Mouse (Mus musculus): ENCODE data around the gene Hyal2.

The Hyal2 gene

DNA sequence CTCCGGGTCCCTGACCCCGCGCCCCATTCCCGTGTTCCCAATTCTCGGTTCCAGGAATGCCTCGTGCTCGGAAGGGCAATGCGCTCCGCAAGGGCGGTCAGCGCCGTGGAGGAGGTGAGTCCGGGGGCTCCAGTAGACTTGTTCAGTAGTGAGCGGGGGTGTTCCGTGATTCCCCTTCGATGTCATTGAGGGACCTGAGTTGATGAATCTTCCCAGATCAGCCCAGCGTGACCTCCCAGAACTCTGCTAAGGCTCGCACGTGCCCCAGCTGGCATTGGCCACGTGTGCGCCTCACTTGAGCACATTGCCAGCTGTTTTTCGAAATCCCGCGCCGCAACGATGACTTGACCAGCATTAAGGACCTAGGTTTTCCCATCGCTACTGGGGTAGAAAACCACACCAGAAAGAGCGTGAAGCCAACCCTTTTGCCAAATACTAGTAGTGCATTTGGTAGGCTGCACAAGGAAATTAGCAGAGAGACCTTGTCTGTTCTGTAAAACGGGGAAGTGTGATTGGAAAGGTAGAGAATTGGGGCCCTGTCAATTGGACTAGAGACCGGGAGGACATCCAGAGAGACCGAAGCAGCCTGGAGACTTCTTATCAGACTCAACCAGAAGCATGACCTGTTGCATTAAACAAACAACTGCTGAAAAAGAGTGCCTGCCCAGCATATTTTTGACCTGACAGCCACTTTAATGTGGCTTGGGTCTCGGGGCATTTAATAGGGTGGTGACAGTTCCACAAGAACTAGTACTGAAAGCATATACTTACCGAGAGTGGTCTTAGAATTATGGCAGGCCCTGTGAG, 20.3 kb downstream of the Hyal2 start:
- 4% methylated on average over 33 of the region's 33 CpGs for WGBS

DNA sequence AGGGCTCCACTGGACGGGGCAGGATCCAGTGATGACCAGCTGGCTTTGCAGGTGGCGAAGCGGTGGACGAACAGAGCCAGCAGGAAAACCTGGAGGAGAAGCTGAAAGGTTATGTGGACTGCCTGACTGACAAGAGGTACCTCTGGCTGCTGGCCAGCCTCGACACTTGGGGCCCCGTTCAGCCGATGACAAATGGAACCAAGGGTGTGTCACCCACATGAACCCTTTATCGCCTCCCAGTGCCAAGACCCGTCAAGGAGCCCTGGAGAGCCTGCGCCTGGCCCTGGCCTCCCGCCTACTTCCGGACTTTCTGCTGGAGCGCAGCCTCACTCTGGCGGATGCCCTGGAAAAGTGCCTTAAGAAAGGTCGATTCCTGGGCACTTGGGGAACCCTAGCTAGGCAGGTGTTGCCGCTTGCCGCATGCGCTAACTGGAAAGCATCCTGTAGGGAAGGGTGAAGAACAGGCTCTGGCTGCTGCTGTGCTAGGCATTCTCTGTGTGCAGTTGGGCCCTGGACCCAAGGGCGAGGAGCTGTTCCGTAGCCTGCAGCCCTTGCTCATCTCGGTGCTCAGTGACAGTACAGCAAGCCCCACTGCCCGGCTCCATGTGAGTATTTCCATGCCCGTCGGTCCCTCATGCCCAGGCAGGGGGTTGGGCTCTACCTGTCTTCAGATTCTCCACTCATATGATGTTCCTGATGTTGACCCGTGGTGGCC, 22.5 kb downstream of the Hyal2 start:
- 88% methylated on average over 25 of the region's 25 CpGs for WGBS

DNA sequence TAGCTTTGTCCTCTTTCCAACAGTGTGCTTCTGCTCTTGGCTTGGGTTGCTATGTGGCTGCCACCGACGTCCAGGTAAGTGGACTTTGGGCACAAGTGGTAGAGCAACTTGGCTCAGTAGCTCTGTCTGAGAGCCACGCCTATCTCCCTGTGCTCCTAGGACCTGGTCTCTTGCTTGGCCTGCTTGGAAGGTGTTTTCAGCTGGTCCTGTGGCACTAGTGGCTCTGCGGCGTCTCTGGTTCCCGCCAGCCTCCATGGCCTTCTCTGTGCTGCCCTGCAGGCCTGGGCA, 23.0 kb downstream of the Hyal2 start:
- 95% methylated on average over 6 of the region's 6 CpGs for WGBS

DNA sequence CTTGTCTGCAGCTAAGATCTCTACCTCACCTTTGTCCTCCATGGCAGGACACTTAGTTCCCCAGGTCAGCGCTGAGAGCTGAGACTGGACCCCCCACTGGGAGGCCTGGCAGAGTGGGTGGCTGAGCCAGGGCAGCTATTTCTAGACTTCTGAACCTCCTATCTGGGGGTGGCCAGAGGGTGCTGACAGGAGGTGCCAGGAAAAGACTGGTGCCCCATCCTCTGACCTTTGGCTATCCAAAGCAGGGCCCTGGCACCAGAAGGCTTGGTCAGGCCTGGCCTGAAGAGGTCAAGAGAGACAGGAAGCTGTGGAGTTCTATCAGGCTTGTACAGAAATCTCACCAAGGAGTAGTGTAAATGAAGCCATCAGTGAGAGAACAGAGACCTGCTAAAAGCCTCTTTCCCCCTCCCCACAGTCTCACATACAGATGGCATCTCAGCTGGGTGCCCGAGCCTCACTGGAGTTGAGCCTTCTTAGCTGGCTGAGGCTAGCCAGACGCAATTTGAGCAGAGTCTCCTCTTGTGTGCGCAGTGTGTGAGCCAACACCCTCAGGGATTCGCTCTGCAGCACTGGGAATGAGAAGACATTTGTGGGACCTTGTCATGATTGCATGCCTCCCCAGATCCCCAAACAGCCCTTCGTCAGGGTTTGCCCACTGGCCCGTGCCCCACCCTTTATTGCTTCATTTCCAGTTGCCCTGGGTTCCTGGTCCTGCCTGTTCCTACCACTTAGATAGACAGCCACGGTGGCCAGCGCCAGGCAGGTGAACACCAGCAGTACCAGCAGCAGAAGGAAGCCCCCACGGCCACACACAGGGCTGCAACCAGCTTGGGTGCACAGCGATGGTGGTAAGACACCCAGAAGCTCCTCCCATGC, 25.6 kb downstream of the Hyal2 start:
- 87% methylated on average over 11 of the region's 11 CpGs for WGBS

DNA sequence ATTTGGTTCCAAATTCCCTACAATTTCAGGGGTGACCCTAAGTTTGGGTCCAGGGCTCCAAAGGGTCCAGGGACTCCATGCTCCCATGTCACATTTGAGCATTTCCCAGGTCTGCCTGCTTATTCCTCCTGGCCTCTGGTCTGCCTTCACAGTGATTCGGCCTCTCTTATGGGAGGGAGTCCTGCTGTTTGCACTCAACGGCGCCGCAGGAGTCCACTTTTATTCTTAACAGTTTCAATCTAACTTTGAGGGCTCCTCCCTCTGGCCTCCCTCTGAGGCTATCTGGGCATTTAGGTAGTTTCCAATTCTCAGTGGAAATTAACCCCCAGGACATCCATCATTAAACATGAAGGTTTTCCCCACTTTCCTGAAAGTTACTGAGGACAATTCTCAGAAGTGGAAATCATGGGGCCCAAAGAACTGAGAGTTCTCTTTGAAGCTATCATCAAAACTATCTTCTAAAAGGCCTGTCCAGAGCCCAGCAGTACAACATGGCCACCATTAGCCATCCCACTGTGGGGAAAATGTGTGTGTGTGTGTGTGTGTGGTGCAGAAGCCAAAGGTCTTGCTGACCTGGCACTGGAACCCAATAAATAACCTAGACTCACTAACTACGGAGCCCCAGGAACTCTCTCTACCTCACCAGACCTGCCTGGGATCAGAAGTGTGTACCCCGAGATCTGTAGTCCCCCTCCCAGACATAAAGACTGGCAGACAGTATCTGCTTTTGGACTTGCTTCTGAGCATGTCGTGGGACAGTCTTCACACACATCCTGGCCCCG, 26.7 kb downstream of the Hyal2 start:
- WGBS, result 80% methylated on average over 8 of the region's 8 CpGs

DNA sequence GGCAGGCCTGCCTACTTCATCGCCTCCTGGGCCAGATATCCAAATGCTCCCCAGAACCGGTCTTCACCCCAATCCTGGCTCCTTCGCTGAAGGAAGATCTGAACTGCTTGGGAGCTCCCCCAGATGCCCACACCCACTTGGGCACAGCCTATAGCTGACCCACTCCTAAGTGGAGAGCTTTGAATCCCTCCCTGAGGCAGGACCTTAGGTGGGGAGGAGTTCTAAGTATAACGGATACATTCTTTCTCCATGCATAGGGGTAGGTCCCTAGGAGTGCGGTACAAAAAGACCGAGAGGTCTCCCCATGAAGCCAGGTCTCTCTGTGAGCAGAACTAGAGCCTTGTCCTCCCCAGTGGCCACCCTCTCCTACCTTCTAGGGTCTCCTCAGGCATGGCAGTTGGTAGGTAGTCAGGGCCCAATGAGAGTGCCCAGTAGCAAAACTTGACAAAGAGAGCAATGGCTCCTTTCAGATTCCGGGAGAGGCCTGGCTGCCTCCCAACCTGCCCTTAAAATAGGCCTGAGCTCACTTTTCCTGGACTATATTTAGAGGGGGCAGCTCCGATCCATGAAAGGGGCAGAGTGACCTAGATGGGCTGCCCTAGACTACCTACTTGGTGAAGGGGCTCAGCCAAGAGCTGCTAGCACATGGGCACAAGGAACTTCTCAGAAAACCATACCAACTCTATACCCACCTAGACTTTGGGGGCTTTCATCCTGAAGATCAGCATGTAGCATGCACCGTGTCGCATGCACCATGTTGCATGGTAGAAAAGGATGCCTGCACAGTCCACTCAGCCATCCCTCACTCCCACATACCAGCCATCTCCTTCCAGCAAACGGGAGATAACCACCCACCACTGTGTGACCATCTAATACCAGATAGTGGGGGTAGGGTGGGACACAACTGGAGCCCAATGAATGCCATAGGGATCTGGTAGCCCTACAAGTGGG, 29.1 kb downstream of the Hyal2 start:
- 77% methylated on average over 11 of the region's 11 CpGs for WGBS

DNA sequence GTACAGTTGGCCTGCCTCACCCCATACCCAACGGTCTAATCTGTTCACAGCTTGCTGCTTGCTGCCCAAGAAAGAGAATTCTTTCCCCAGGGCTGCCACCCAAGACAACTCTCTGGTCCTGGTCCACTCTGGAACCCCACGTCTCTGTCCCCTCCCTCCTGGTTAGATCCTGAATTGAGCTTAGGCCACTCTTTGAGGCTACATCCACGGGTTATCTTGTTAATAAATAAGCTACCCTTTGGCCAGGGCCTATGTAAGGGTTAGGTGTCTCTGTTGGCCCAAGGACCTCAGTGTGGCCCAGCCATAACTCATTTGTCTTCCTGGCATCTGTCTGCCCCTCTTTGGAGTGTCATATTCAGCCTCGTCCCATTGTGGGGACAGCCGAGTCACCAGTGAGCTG, 30.6 kb downstream of the Hyal2 start:
- WGBS, result 87% methylated on average over 5 of the region's 5 CpGs

DNA sequence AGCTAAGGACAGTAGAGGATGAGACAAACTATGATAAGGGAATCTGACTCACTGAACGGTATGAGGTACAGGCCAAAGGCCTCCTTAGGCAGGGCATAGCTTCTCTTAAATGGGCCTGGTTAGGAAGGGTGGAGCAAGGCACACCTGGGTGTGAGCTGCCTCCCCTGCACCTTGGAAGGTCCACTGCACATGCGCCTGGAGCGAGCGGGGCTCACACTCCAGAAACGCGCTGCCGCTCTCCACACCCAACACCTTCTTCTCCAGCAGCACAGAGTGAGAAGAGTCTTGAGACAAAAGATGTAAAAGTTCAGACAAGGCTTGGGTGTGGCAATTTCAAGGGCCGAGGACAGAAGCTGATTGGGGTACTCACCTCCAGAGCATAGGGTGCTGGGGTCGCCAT, 31.7 kb downstream of the Hyal2 start:
- 93% methylated on average over 9 of the region's 9 CpGs for WGBS

DNA sequence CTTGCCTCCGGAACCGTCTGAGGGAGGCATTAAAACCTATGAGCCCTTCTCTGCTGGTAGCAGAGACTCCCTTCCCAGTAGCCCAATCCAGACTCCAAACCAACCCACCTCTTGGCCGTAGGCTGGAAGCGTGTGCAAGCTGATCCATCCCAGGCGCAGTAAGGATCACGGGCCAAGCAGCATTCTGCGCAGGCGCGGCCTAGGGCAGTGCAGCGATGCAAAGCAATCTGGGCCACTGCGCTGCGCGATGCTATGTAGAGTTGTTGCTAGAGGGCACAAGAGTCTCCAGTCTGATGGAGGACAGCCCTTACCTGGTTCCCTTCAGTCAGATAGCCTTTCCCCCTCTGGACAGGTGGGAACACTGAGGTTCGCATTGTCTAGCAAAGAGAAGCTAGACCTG, 32.1 kb downstream of the Hyal2 start:
- 84% methylated on average over 14 of the region's 14 CpGs for WGBS

DNA sequence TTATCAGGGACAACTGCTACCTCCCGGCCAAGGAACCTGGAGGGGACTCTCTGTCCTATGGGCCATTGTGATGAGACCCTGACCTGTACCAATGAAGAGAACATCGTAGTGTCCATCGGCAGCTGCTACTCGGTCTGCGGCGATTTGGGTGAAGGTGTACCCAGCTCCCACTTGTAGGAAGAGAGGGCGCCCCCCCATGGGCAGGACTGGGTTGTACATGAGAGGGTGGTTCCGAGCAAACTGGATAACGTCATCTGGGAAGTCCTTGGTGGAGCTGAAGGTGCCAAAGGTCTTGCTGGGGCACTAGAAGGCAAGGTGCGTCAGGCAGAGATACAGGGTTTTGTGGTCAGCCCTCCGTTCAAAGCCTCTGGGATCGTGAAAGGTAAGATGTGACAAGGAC, 33.0 kb downstream of the Hyal2 start:
- 80% methylated on average over 12 of the region's 12 CpGs for WGBS

DNA sequence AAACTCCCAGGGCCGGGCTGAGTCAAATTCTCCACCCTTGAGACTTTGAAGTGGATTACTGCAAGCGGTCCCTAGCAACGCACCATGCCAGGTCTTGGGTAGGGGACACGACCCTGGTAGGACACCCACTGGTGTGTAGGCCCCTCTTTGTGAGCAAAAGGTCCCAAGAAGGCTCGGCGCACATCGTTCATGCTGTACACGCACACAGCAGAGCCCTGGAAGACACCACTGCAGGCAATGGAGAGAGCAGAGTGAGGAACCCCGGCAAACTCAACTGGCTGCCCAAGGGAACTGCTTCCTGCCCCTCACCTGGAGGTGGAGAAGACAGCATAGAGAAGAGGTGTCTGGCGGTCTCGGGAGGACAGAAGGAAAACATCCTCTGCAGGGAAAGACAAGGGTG, 33.5 kb downstream of the Hyal2 start:
- WGBS, result 84% methylated on average over 11 of the region's 11 CpGs

DNA sequence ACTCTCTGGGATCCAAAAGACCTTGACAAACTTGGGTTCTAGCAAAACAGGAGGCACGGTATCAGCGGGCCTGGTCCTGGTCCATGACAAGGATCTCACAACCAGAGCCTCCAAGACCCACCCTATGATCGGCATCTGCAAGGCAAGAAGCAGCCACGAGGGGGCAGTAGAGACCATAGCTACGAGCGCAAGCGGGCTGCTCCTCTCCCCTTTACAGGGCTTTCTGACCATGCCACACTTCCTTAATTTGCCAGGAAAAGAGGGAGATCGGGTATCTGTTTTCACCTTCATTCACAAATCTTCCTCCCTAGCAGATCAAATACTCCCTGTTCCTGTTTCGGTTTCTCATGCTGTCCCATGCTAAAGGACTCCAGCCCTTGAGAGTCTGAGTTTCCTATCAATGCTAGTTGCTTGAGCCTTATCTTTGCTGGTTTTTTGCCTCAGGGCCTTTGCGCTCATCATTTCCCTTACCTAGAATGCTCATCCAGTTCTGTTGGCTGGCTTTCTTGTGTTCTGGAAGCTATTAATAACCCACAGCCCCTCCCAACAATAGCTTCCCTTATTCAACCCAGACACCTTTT, 34.4 kb downstream of the Hyal2 start:
- 8% methylated on average over 10 of the region's 10 CpGs for WGBS

DNA sequence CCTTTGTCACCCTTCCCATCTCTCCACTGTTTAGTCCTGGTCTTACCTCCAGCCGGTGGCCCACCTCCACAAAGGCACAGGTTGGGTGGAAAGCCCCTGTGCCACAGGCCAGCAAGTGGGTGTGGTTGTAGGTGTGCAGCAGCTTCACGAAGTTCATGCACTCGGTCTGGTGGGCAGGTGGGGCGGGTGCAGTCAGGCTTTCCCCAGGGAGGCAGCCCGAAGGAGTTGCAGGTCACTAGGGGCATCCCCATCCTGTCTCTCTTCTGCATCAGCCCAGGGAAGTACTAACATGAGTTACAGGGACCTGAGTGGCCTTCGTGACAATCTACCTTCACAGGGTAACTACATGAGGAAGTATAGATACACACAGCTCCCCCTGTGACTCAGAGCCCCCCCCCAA, 35.5 kb downstream of the Hyal2 start:
- WGBS, result 88% methylated on average over 6 of the region's 6 CpGs

DNA sequence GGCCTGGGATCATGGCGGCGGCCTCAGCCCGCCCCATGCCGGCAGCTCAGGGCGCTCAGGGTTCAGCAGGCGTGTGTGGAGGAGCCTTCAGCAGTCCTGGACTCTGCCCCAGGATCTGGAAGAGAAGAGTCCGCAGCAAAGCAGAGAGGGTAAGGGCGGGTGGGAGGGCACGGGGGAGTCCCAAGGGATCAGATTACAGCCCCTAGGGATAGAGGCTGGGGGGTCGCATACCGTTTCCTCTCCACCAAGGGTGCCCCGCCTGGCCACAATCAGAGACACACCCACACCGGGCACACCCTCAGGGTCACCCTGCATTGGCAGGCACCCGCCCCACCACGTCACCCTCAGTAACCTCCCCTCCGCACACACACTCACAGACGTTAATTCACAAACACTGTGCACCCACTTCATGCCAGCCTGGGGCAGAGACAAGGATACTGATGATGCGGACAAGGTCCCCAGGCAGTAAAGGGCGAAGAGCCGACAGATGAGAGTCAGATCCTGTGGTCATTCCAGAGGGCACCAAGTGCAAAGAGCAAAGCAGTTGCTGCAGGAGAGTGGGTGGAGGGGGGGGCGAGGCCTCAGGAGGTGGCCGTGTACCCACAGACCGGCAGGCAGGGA, 37.4 kb downstream of the Hyal2 start:
- WGBS, result 74% methylated on average over 23 of the region's 23 CpGs

DNA sequence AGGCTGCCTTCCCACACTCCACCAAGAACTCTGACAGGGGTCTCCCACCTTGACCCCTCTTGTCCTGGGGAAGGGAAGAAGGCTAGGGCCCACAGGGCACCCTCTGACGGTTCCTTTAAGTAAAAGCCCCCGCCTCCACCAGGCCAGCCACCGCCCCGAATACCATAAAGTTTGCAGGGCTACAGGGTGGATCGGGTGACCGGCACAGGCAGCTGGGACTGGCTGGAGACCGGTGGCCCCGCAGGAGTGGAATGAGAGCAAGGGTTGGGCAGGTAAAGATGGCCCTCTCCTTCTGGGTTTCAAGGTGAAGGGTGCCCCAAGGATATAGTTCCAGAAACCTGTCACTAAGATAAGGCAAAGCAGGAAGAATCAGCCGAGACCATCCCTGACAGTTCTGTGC, 38.8 kb downstream of the Hyal2 start:
- 67% methylated on average over 9 of the region's 9 CpGs for WGBS

DNA sequence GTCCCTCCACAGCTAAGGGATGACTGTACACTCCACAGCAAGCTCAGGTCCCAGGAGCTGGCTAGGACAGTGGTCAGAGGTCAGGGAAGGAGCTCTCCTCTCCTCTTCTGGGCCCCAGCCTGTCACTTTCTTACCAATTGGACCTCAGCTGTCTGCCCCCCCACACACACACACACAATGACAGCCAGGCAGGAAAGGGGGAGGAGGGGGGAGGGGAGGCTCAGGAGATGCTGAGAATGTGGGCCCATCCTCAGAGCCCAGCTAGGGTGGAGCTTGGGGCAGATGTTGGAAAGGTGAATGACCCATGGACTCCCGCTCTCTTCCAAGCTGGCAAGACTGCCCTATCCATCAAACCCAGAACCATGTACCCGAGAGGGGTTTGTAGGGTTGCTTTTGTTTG, 39.3 kb downstream of the Hyal2 start:
- WGBS, result 95% methylated on average over 2 of the region's 2 CpGs

DNA sequence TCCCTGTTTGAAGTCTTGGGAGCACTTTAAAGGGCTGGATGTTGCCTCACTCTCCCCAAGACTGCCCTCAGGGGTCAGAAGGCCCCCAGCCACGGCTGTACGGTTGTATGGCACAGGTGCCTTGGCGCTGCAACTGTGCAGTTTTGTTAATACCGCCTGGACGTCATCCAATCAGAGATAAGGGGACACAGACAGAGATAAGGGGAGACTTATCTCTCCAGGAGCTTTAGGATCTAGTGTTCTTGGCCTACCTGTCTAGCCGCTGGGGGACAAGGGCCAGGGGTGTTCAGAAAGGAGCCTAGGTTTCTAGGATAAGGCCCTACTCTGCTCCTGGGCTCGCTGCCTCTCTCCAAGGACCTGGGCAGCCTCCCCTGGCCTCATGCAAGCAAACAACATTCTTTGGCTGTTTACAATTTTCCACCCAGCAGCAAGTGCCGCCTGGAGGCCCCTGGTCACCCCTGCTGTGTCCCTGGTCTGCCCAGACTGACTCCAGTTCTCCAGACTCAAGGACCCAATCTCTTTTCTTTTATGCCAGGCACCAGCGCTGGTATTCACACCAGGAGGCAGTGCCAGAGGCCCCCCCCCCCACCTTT, 40.0 kb downstream of the Hyal2 start:
- 76% methylated on average over 9 of the region's 9 CpGs for WGBS

DNA sequence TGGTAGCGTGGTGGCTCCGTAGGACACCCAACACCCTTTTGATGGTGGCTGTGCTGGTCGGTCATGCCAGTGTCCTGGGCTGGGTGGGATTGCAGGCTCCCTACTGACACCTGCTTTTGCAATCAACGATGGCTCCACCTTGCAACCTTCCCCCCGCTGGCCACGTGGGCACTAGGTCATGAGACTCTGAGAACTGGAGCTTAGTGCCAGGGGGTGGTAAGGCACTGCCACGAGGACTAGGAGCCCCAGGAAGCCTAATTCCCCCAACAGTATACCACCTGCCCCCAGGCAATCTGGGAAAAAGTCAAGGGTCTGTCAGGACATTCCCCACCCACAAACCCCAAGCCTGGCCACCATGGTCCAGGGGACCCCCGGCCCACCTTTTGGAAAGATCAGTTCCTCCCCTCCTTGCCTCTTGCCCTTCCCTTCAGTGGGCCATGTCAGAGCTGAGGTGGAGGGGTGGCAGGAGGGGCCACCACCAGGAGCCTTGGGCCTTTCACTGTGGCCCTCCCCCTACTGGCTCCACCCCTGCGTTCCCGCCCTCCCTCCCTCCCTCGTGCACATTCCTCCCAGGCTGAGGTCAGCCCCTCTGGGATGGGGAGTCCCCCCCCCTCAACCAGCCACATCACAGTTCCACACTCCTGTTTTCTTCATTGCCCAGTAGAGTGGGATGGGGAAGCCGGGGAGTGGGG, 41.1 kb downstream of the Hyal2 start, which contains the start of gene Sema3b:
TSS of gene Sema3b (minus strand) at position 489 of the 692 bp plus-strand sequence.
- 53% methylated on average over 12 of the region's 12 CpGs for WGBS

DNA sequence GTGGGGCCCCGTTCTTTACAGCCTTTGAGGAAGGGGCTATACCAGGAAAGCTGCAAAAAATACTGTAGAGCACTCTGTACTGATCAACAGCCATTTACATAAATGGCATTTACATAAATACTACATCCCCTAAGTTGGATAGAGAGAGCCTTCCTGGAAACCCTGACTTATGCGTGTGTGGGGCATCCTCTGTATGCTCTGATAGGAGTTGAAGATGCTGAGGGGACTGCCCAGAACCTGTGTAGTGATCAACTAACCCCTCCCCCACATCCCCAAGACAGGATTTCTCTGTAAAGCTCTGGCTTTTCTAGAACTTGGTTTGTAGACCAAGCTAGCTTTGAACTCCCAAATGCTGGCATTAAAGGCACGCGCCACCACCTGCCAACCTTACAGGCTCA, 41.7 kb downstream of the Hyal2 start:
- WGBS, result 77% methylated on average over 4 of the region's 4 CpGs
